Mouse (Mus musculus): ENCODE data around the gene Dis3l.

DNA sequence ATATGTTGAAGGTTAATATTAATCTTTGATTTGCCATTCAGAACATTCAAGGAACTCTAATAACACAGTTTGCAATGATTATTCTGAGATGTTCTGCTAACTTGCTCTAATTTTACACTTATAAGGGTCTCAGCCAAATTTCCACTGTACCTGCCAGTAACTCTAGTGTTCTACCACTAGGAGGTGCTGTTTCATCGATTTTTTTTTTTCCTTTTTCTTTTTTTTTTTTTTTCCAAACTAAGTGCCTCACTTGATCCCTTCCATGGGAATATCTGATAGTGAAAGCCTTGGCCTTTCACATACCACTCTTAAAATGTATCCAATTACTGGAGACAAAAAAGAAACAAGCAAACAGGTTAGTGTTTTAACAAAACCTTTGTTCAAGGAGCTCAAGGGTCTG is 6.3 kb upstream of the Dis3l start:
- TF ChIP-seq POLR2A (IDR thresholded peaks at IDR 0.05; ENCODE audit: low read depth, low read length) = no peak
- TF ChIP-seq CTCF (IDR thresholded peaks at IDR 0.05; ENCODE audit: extremely low read depth, insufficient read length, insufficient replicate concordance, low read depth, low read length) = no peak

Measured in small intestine, adult 2 months (tissue).